Mouse (Mus musculus): ENCODE measurements around the gene Mgea5.

The Mgea5 gene

GRCm38 (mm10) chr19:45796061-45796556, 12.5 kb upstream of the Mgea5 start:
- no peak for DNase-seq (ENCODE audit: low read depth)

- no peak for DNase-seq (ENCODE audit: low read depth)
These were observed 11.8 kb upstream of the Mgea5 start for GRCm38 (mm10) chr19:45795406-45795944.

GRCm38 (mm10) chr19:45794718-45795117, 11.1 kb upstream of the Mgea5 start:
- DNase-seq (ENCODE audit: low read depth), result no peak

GRCm38 (mm10) chr19:45792404-45792803, 8.8 kb upstream of the Mgea5 start:
- DNase-seq (ENCODE audit: low read depth), result no peak

- peak; percentile 50 for DNase-seq (ENCODE audit: low read depth)
These were observed 6.5 kb upstream of the Mgea5 start for GRCm38 (mm10) chr19:45789888-45790874.

GRCm38 (mm10) chr19:45789365-45789764, 5.7 kb upstream of the Mgea5 start:
- DNase-seq (ENCODE audit: low read depth), result no peak

- DNase-seq (ENCODE audit: low read depth), result no peak
These were observed 4.7 kb upstream of the Mgea5 start for GRCm38 (mm10) chr19:45788337-45788736.

- no peak for DNase-seq (ENCODE audit: low read depth)
These were observed 3.8 kb upstream of the Mgea5 start for GRCm38 (mm10) chr19:45787450-45787849.

- DNase-seq (ENCODE audit: low read depth), result no peak
These were observed 1.8 kb upstream of the Mgea5 start for GRCm38 (mm10) chr19:45785470-45785869.

- no peak for DNase-seq (ENCODE audit: low read depth)
These were observed 418 bp upstream of the Mgea5 start for GRCm38 (mm10) chr19:45783933-45784576.

- DNase-seq (ENCODE audit: low read depth), result peak; percentile 68
These were observed 1.2 kb downstream of the Mgea5 start for GRCm38 (mm10) chr19:45782315-45783001.

GRCm38 (mm10) chr19:45781676-45782075, 2.0 kb downstream of the Mgea5 start:
- DNase-seq (ENCODE audit: low read depth), result no peak

GRCm38 (mm10) chr19:45780350-45780915, 3.2 kb downstream of the Mgea5 start:
- DNase-seq (ENCODE audit: low read depth), result no peak

GRCm38 (mm10) chr19:45775486-45775885, 8.2 kb downstream of the Mgea5 start:
- DNase-seq (ENCODE audit: low read depth), result no peak

- no peak for DNase-seq (ENCODE audit: low read depth)
These were observed 12.1 kb downstream of the Mgea5 start for GRCm38 (mm10) chr19:45771501-45771900.

GRCm38 (mm10) chr19:45760810-45761209, 22.8 kb downstream of the Mgea5 start:
- no peak for DNase-seq (ENCODE audit: low read depth)

- DNase-seq (ENCODE audit: low read depth), result no peak
These were observed 25.0 kb downstream of the Mgea5 start for GRCm38 (mm10) chr19:45758671-45759070.

GRCm38 (mm10) chr19:45753551-45753950, 30.1 kb downstream of the Mgea5 start:
- no peak for DNase-seq (ENCODE audit: low read depth)

GRCm38 (mm10) chr19:45751881-45752280, 31.8 kb downstream of the Mgea5 start:
- DNase-seq (ENCODE audit: low read depth), result no peak

GRCm38 (mm10) chr19:45749243-45750043, 34.2 kb downstream of the Mgea5 start, which contains the start of gene Npm3:
Gene Npm3, minus strand, starts transcription at chr19:45749591.
- peak; percentile 81 for DNase-seq (ENCODE audit: low read depth)

Measured in c-Kit-positive CD71-negative TER-119-negative erythroid progenitor cells, embryonic 14.5 days (primary cell).